Mouse (Mus musculus) hindbrain, embryonic 10.5 days (tissue): ENCODE measurements around the gene Ccdc58. TPM values are rescaled to one million over a fixed set of nuclear protein-coding genes. Genes with fewer than 3 reads are reported as not detected.

Experiments used
- polyA plus RNA-seq: library from polyadenylated mRNA; unstranded; fragments of >200 nt; fragmentation: Nextera tagmentation; extraction: Ambion mirVana; gene quantifications from 2 replicates; pipeline ENCODE4 v1.2.1, GENCODE M21; 2016

The Ccdc58 gene
- polyA plus RNA-seq, 1 experiment from 2014 or later = 81.4 TPM

Other genes with a start within 250 kb of the Ccdc58 start
- gene Parp14, start 200.1 kb upstream of the Ccdc58 start, polyA plus RNA-seq = 0.18 and 0.21 TPM in 2 replicates
- 2.0 and 2.2 TPM in 2 replicates for gene Parp9, start 133.2 kb upstream of the Ccdc58 start, polyA plus RNA-seq
- 1.3 and 2.4 TPM in 2 replicates for gene Dtx3l, start 132.5 kb upstream of the Ccdc58 start, polyA plus RNA-seq
- gene Kpna1, start 92.9 kb upstream of the Ccdc58 start, polyA plus RNA-seq = 65.8 and 76.5 TPM in 2 replicates
- 7.6 and 10.2 TPM in 2 replicates for gene Wdr5b, start 30.5 kb upstream of the Ccdc58 start, polyA plus RNA-seq
- 250 and 319 TPM in 2 replicates for gene Fam162a, start 91 bp upstream of the Ccdc58 start, polyA plus RNA-seq
- not detected in 2 replicates for gene Csta1, start 59.6 kb downstream of the Ccdc58 start, polyA plus RNA-seq
- gene Stfa2l1, start 85.1 kb downstream of the Ccdc58 start, polyA plus RNA-seq = not detected in 2 replicates
- not detected in 2 replicates for gene Gm5483, start 112.5 kb downstream of the Ccdc58 start, polyA plus RNA-seq
- not detected in 2 replicates for gene Gm5416, start 138.7 kb downstream of the Ccdc58 start, polyA plus RNA-seq
- gene 2010005H15Rik, start 149.8 kb downstream of the Ccdc58 start, polyA plus RNA-seq = not detected in 2 replicates
- 0.26 and 0.66 TPM in 2 replicates for gene Stfa1, start 205.3 kb downstream of the Ccdc58 start, polyA plus RNA-seq